Mouse (Mus musculus): ENCODE measurements around the gene Entpd7. TPM values are rescaled to one million over a fixed set of nuclear protein-coding genes. Genes with fewer than 3 reads are reported as not detected.

The Entpd7 gene
- polyA plus RNA-seq, 1 experiment from 2014 or later: 11.3 TPM

- TF ChIP-seq CTCF (IDR thresholded peaks at IDR 0.05; ENCODE audit: low read depth): no peak
- no peak for ATAC-seq (replicated peaks; ENCODE audit: low FRiP score, low read depth)
- WGBS: 62% methylated on average over 2 of the region's 2 CpGs
Observed at GRCm38 (mm10) chr19:43754872-43755271, 65.4 kb downstream of the Entpd7 start.

DNA sequence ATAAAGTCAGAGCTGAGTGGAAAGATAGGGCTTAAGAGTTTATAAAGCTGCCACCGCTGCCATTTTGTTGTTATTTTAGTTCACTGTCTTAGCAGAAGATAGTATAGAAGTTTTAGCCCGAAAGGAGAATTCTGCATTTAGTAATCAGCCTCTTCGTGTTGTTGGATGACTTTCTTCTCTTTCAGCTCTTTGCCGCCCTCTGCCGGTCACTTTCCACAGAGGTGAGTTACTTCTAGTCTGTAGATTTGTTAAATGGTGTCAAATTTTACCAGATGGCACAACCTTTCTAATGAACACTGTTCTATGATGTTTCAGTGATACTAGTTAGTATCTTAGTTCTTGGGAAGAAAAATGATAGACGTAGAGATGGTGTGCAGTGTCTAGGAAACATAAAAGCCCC, 71.0 kb downstream of the Entpd7 start:
- Histone ChIP-seq H3K36me3 (ENCODE audit: insufficient read depth, low read length) (no peaks in the 10 kb centered on the region), H3K9me3 (replicated peaks; ENCODE audit: low read length) (no peaks in the 10 kb centered on the region), H3K9ac (ENCODE audit: low read depth, low read length) (no peak overlapping the region), H3K27ac (no peak overlapping the region), H3K4me2 (ENCODE audit: low read length) (no peak overlapping the region), H3K27me3 (ENCODE audit: insufficient read depth, low read length) (no peaks in the 10 kb centered on the region), H3K4me3 (replicated peaks; ENCODE audit: low read depth, low read length) (no peak overlapping the region), H3K4me1 (replicated peaks; ENCODE audit: insufficient read depth, low read length) (no peaks in the 10 kb centered on the region)
- ATAC-seq (replicated peaks; ENCODE audit: low FRiP score, low read depth) (no peak), DNase-seq (ENCODE audit: low spot score) (peak; percentile 85)
- WGBS: 19% methylated on average over 6 of the region's 6 CpGs
- peak; percentile 89 for TF ChIP-seq CTCF (IDR thresholded peaks at IDR 0.05; ENCODE audit: low read depth)

More at GRCm38 (mm10) chr19:43754872-43755271, 65.4 kb downstream of the Entpd7 start:
- Histone ChIP-seq H3K27me3 (ENCODE audit: insufficient read depth, low read length) (no peaks in the 10 kb centered on the region), H3K9me3 (replicated peaks; ENCODE audit: low read length) (no peaks in the 10 kb centered on the region), H3K4me3 (replicated peaks; ENCODE audit: low read depth, low read length) (no peak overlapping the region), H3K9ac (ENCODE audit: low read depth, low read length) (no peak overlapping the region), H3K4me1 (replicated peaks; ENCODE audit: insufficient read depth, low read length) (no peaks in the 10 kb centered on the region), H3K27ac (no peak overlapping the region), H3K4me2 (ENCODE audit: low read length) (no peak overlapping the region), H3K36me3 (ENCODE audit: insufficient read depth, low read length) (no peaks in the 10 kb centered on the region)
- no peak for DNase-seq (ENCODE audit: low spot score)

- DNase-seq (ENCODE audit: low spot score) (no peak), ATAC-seq (replicated peaks; ENCODE audit: low FRiP score, low read depth) (0 out of 2 replicates have a peak, but pooled peaks have one; percentile 63)
- TF ChIP-seq CTCF (IDR thresholded peaks at IDR 0.05; ENCODE audit: low read depth): peak; percentile 36; the same call in 1 of the 2 replicates
Observed at GRCm38 (mm10) chr19:43761543-43762256, 72.2 kb downstream of the Entpd7 start.

GRCm38 (mm10) chr19:43762410-43762809, 72.9 kb downstream of the Entpd7 start:
- WGBS: 74% methylated on average over 2 of the region's 2 CpGs
- DNase-seq (ENCODE audit: low spot score): no peak
- no peaks in the 10 kb centered on the region for H3K36me3 ChIP-seq (ENCODE audit: insufficient read depth, low read length)
- H3K4me1 ChIP-seq (replicated peaks; ENCODE audit: insufficient read depth, low read length): no peaks in the 10 kb centered on the region
- no peak for TF ChIP-seq CTCF (IDR thresholded peaks at IDR 0.05; ENCODE audit: low read depth)
- no peak overlapping the region for H3K4me3 ChIP-seq (replicated peaks; ENCODE audit: low read depth, low read length)
- H3K4me2 ChIP-seq (ENCODE audit: low read length): no peak overlapping the region
- ATAC-seq (replicated peaks; ENCODE audit: low FRiP score, low read depth): no peak
- no peak overlapping the region for H3K27ac ChIP-seq
- no peaks in the 10 kb centered on the region for H3K27me3 ChIP-seq (ENCODE audit: insufficient read depth, low read length)
- H3K9me3 ChIP-seq (replicated peaks; ENCODE audit: low read length): no peaks in the 10 kb centered on the region
- no peak overlapping the region for H3K9ac ChIP-seq (ENCODE audit: low read depth, low read length)

More at GRCm38 (mm10) chr19:43761543-43762256, 72.2 kb downstream of the Entpd7 start:
- Histone ChIP-seq H3K36me3 (ENCODE audit: insufficient read depth, low read length) (no peaks in the 10 kb centered on the region), H3K27ac (no peak overlapping the region), H3K9me3 (replicated peaks; ENCODE audit: low read length) (no peaks in the 10 kb centered on the region), H3K4me3 (replicated peaks; ENCODE audit: low read depth, low read length) (no peak overlapping the region), H3K27me3 (ENCODE audit: insufficient read depth, low read length) (no peaks in the 10 kb centered on the region), H3K4me2 (ENCODE audit: low read length) (no peak overlapping the region), H3K9ac (ENCODE audit: low read depth, low read length) (no peak overlapping the region), H3K4me1 (replicated peaks; ENCODE audit: insufficient read depth, low read length) (no peaks in the 10 kb centered on the region)

DNA sequence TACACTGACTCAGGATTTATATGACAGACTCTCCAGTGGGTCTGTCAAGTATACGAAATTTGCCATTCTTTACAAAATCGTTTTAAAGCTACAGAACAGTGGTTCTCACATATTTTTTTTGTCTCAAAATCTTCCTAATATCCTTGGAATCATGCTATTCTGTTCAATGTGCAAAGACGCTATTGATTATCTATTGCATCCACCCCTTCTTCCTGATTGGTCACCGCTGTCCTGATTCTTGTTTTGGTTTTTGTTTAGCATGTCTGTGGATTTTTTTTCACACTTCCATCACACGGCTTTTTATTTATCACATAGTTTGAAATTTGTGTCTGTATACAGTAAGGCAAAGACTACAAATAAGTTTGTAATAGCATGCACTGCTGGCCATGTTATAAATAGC, 77.0 kb downstream of the Entpd7 start:
- Histone ChIP-seq H3K9me3 (replicated peaks; ENCODE audit: low read length) (no peaks in the 10 kb centered on the region), H3K27ac (no peak overlapping the region), H3K27me3 (ENCODE audit: insufficient read depth, low read length) (no peaks in the 10 kb centered on the region), H3K4me1 (replicated peaks; ENCODE audit: insufficient read depth, low read length) (no peaks in the 10 kb centered on the region), H3K9ac (ENCODE audit: low read depth, low read length) (no peak overlapping the region), H3K4me3 (replicated peaks; ENCODE audit: low read depth, low read length) (no peak overlapping the region), H3K36me3 (ENCODE audit: insufficient read depth, low read length) (no peaks in the 10 kb centered on the region), H3K4me2 (ENCODE audit: low read length) (no peak overlapping the region)
- no peak for TF ChIP-seq CTCF (IDR thresholded peaks at IDR 0.05; ENCODE audit: low read depth)
- ATAC-seq (replicated peaks; ENCODE audit: low FRiP score, low read depth) (no peak), DNase-seq (ENCODE audit: low spot score) (no peak)
- WGBS: 89% methylated on average over 5 of the region's 5 CpGs

DNA sequence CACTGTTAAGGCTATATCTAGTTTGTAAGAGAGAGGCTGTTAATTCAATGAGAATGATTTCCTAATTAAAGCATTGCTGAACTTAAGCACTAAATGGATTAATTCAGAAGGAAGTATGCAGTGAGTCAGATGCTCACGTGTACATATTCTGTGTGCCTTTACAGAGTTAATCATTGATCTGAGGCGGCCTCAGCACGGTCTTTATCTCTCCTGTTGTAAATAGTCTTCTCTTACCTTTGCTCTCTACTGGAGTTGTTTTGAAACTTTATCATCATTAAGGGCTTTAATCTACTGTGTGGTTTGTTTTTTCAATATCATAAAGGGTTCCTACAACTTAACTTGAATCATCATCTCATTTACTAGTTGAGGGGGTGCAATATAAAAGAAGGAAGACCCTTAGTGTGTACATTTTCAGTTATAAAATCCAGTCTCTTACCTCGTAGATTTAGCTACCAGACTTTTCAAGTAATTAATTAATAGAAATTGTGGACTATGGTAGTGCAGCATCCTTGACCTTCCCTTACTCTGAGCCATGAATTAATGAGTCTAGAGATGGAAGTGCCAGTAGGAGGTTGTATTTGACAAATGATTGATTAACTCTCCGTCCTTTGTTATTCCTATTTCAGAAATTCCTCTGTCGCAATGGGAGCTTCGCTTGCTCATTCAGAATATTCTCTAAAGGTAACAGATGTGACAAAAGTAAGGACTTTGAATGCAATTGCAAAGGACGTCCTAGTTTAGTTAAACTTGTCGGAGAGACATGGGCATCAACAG, 78.3 kb downstream of the Entpd7 start:
- Histone ChIP-seq H3K9me3 (replicated peaks; ENCODE audit: low read length) (no peaks in the 10 kb centered on the region), H3K36me3 (ENCODE audit: insufficient read depth, low read length) (no peaks in the 10 kb centered on the region), H3K9ac (ENCODE audit: low read depth, low read length) (no peak overlapping the region), H3K4me2 (ENCODE audit: low read length) (no peak overlapping the region), H3K27ac (no peak overlapping the region), H3K4me1 (replicated peaks; ENCODE audit: insufficient read depth, low read length) (no peaks in the 10 kb centered on the region), H3K27me3 (ENCODE audit: insufficient read depth, low read length) (no peaks in the 10 kb centered on the region), H3K4me3 (replicated peaks; ENCODE audit: low read depth, low read length) (no peak overlapping the region)
- 66% methylated on average over 9 of the region's 9 CpGs for WGBS
- DNase-seq (ENCODE audit: low spot score): peak; percentile 16
- ATAC-seq (replicated peaks; ENCODE audit: low FRiP score, low read depth): peak; percentile 90
- TF ChIP-seq CTCF (IDR thresholded peaks at IDR 0.05; ENCODE audit: low read depth): no peak
